Mouse (Mus musculus): ENCODE data around the gene Pramef12.
"Not testable (repeated sequence)": the region's sequence is repeated elsewhere in the genome, so short reads cannot be mapped to it uniquely, and the experiment has no call there.

The Pramef12 gene

DNA sequence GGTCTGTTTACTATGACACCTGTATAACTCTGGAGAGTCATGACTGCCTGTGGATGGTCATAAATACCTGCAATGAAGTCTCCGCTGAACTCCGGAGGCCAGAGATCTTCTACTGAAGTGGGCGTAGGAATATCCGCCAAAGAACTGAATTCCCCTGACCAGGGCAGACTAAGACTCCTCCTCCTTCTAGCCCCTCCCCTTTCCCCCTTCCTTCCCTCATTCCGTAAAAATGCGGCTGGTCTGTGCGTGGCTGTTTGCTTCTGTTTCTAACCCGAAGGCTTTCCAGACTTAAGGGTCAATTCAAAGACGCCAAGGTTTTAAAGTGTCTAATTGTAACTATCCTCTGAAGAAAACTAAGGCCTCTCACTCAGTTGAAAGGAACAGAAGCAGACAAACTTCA, at the start of gene Pramef12:
Pramef12 (minus strand) TSS at position 175 of the 400 bp plus-strand sequence.
- DNase-seq (ENCODE audit: low read depth), result no peak

DNA sequence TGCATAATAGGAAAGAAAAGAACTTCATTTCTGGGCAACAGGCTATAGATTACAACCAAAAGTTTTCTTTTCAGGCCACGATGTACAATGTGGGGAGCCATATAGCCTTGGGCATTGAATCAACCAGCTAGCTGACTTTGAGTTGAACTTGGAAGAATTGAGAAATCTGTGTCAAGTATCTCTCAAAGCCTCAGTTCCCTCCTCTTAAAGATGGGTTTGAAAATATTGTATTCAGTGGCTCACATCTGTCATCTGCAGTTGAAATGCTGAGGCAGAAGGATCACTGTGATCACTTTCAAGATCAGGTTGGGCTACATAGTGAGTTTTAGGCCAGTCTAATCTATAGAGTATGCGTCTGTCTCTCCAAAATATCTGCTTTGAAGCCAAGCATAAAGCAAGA, 45.0 kb upstream of the Pramef12 start, which contains the start of gene Gm9944:
Gm9944 (minus strand) TSS at position 101 of the 400 bp plus-strand sequence.
- no peak for DNase-seq (ENCODE audit: low read depth)

- DNase-seq (ENCODE audit: low read depth), result no peak
These were observed 40.3 kb upstream of the Pramef12 start for GRCm38 (mm10) chr4:144448546-144448945.

- DNase-seq (ENCODE audit: low read depth), result no peak
These were observed 33.3 kb upstream of the Pramef12 start for GRCm38 (mm10) chr4:144441582-144441981.

GRCm38 (mm10) chr4:144441095-144441494, 32.8 kb upstream of the Pramef12 start:
- no peak for DNase-seq (ENCODE audit: low read depth)

- no peak for DNase-seq (ENCODE audit: low read depth)
These were observed 30.4 kb upstream of the Pramef12 start, which contains the start of gene 1700012P22Rik for GRCm38 (mm10) chr4:144438672-144439071. Gene 1700012P22Rik (minus strand): TSS chr4:144438772.

- DNase-seq (ENCODE audit: low read depth), result no peak
These were observed 25.0 kb upstream of the Pramef12 start for GRCm38 (mm10) chr4:144433216-144433615.

DNA sequence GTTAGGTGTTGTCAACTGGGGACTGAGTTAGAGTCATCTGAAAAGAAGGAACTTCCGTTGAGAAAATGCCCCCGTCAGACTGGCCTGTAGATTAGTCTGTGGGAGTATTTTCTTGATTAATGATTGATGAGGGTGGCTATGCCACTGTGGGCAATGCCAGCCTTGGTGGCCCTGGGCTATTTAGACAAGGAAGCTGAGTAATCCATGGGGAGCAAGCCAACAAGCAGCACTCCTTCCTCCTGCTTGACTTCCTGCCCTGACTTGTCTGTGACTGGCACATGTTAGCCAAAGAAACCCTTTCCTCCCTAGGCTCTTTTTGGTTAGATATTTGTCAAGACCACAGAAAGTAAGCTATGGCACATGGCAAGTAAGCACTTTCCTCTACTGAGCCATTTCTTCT, 22.5 kb upstream of the Pramef12 start:
- no peak for DNase-seq (ENCODE audit: low read depth)

- no peak for DNase-seq (ENCODE audit: low read depth)
These were observed 20.6 kb upstream of the Pramef12 start for GRCm38 (mm10) chr4:144428868-144429267.

- no peak for DNase-seq (ENCODE audit: low read depth)
These were observed 16.3 kb upstream of the Pramef12 start for GRCm38 (mm10) chr4:144424590-144424989.

DNA sequence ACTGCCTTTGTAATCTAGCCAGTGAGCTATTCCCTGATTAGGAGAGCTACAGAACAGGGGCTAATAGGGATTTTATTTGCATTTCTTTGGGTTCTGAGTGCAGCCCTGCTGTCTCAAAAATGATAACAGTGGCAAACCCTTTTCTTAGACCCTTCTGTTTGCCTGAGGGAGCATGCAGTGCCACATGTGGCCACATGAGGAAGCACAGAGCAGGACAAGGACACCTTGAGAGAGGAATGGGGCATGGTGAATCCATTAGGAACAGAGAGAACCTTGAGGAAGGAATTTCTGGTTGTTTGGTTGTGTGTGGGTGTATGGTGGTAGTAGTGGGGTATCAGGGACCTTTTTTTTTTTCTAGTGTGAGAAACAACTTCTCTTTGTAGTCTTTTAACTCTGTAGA, 12.4 kb upstream of the Pramef12 start:
- no peak for DNase-seq (ENCODE audit: low read depth)

DNA sequence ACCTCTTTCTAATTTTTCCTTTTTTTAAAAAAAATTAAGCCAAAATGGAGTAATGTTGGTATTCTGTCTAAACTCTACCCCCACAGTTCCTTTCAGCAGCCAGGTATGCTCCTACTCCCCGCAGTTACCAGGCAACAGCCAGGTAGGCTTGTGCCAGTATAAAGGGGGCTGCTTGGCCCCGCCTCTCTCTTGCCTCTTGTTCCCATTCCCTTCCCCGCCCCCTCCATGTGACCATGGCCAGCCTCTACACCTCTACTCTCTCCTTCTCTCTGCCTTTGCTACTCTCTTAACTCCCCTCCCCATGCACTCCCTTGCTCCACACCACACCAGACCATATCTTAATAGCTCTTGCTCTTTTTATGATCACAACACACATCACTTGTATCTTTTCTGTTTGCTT, 2.0 kb downstream of the Pramef12 start:
- no peak for DNase-seq (ENCODE audit: low read depth)

DNA sequence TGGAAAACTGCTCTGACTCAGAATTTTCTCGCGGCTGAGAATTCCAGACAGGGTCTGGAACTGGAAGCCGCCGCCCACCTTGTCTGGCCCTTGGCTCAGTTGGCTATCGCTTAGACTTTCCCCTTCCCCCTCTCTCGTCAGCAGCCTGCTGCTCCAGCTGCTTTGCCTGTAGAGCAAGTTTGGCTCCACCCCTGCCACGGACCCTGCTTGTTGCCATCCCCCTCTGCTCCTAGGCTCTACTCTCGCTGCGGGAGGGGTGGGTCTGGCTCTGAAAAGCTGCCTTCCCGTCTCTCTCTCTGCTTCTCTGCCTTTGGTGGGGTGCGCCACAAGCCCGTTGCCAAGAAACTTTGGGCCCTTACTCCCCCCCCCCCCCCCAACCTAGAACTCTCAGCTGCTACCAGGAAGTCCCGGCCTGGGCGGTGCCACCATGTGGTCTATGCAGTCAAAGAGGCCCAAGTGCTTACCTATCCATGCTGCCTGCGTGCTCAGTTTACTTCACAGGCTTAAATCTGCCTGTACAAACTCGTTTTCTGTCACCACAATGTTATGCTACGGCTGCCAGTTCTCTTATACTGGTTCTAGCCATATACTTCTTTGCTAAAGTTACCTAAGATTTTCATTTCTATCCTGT, 3.7 kb downstream of the Pramef12 start:
- peak; percentile 24 for DNase-seq (ENCODE audit: low read depth)

DNA sequence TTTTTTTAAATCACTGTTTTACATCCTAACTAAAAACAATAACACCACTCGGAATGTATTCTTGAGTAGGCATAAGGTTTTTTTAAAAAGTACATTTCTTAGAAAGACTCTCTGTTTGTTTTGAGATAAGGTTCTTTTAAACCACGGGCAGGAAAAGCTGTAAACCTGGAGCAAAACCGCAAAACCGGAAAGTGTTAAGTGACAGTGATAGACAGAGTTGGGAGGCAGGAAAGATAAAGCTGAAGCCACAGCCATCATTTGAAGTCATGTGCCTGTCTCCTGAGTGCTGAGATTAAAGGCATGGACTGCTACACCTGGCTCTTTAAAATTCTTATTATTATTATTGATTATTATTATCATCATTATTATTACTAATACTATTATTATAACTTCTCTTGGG, 5.6 kb downstream of the Pramef12 start:
- no peak for DNase-seq (ENCODE audit: low read depth)

DNA sequence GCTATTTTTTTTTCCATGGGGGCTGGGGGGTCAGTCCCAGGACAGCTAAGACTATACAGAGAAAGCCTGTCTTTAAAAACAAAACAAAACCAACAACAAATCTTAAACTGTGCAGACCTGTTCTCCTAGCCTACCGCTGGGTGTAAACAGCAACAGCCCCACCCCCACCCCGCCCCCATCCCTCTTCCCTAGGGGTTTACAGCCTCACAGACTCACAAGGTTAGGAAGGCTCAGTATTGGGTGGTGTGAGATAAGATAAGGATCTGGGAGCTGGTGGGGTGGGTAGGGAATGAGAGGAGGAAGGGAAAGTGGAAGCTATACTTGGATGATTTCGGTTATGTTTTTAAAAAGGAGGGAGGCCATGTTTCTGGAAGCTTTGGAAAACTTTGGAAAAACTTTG, 11.9 kb downstream of the Pramef12 start:
- DNase-seq (ENCODE audit: low read depth), result no peak

GRCm38 (mm10) chr4:144377911-144378310, 30.4 kb downstream of the Pramef12 start, which contains the start of gene Pramef20:
Gene Pramef20 (minus strand): TSS chr4:144377933.
- DNase-seq (ENCODE audit: low read depth), result no peak

DNA sequence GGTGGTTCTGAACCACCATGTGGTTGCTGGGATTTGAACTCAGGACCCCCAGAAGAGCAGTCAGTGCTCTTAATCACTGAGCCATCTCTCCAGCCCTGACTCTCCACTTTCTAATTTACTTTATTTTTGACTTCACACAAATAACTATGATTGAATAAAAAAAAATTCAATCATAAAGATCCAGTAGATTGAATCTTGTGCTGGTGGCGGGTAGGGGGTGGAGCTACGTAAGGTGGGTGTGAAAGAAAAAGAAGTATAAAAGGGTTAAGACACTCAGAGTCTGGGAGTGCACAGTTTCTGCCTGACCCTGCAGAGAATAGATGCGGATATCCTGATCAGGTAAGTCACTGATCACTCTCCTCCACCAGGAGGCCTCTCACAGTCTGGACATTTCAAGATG, 50.6 kb downstream of the Pramef12 start, which contains the start of gene Gm13119:
Gm13119 (plus strand) TSS at position 301 of the 400 bp plus-strand sequence.
- not testable (repeated sequence) for DNase-seq (ENCODE audit: low read depth)

All from naive thymus-derived CD4-positive, alpha-beta T cell, adult 2 months (primary cell).